Mouse (Mus musculus) testis, postnatal 10 days (tissue): ENCODE measurements around the gene Zswim7.
"Not testable (repeated sequence)": the region's sequence is repeated elsewhere in the genome, so short reads cannot be mapped to it uniquely, and the experiment has no call there.

ENCODE experiments used
- DNase-seq: peaks from one replicate; pipeline ENCODE4 v3.0.0; 2021; ENCODE audit warnings: low spot score

Gene Zswim7

DNA sequence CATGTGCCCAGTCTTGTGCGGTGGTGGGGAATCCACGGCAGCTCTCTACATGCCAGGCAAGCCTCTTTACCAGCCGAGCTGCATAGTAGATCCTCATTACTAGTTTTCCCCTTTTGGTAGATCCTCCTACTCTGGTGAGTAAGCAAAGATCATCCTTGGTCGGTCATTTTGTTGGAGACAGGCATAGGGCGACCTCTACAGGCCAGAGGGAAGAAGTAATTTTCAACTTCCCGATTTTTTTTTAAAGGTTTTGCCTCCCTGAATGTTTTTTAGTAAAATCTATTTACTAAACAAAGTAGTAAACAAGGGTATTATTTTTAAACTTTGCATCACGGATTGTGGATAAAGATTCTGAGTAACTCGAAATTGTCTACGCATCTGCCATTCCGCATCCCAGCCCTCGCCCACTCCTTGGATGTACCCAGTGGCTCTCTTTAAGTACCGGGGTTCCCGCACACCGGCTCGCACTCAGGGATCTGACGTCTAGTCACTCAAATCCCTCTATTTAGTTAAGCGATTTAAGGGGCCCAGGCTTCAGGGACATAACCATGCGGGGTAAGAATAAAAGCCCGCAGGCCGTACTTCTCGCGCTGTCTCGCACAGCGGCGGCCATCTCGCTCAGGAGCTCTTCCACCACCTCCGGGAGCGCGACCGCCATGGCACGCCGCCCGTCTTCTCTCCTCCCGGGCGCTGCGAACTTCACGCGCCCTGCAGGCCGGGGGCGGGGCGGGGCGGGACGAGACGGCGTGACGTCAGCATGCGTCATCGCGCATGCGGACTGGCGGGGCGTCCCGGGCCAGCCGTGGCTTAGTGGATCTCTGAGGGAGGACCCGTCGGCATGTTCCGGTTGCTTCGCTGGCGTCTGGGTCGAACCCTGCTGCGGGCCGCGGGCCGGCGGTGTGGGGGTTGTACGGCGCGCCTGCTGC is at the start of gene Zswim7, which contains the start of gene Ttc19:
Gene Zswim7, minus strand, starts transcription at position 701 of the 926 bp plus-strand sequence.
Gene Ttc19, plus strand, starts transcription at position 799 of the 926 bp plus-strand sequence.
- DNase-seq: peak; percentile 97

DNA sequence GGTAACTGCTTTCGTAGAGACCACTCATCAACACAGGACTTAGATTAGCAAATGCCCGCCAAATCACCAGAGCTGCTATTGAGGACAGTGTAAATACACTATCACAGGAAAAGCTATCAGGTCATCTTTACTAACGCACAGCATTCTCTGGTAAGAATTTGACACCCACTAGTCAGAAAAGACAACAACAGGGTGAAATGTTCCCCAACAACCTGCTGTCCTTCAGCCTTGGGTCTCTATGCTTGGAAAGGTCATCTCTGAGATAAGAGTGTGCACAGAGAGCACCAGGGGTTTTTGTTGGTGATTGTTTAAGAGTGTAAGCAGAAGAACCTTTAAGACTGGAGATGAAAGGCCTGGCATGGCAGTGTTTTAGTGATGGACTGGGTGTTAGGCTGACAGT is 42.5 kb upstream of the Zswim7 start:
- no peak for DNase-seq

DNA sequence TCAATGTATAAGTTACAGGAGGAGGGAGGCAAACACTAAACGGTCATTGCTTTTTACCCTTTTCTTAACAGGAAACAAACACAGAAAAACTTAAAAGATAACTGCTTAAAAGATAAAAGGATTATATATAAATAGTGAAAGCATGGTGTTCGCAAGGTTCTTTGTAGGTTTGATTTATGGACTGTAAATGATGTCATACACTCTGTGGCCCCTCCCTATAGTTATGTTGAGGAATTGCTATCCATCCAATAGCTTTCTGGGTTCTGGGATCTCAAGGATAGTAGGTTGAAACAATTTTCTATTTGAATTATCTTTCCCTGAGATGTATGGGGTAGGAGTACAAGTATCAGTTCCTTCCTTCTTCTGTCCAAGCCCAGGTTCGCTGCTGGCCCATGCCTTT is 38.9 kb upstream of the Zswim7 start:
- DNase-seq: no peak

DNA sequence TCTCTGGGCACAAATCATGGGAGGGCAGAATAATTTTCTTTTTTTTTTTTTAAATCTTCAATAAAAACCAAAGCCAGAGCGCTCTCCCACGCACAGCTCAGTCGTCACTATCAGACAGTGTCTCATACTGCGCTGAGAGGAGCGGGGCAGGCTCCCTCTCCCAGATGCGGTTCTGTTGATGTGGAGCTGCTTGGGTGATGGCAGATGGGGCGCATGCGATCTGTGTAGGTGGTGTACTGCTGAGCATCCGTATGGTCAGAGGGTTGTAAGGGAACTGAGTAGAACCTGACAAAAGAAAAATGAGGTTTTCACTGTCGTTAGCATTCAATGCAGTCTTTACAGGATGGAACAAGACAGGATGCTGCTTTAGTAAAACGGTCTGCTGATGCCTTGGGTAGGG is 36.6 kb upstream of the Zswim7 start:
- DNase-seq: no peak

DNA sequence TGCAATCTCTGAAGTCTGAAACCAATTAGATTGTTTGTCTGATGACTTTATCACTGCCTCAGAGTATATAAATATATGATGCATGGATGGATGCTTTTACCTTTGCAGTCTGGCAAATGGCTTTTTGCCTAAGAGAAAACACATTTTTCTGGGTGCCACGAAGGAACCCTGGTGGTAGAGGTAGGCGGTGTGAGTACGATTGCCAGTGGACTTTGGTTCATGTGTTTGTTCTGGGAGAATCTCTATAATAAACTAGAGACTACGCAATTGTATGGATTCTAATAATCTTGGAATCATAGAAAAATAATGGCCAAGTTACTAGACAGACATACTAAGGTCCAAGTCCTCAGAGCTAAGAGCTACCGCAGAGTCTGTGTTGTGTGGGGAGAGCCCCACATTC is 33.8 kb upstream of the Zswim7 start:
- DNase-seq: no peak

DNA sequence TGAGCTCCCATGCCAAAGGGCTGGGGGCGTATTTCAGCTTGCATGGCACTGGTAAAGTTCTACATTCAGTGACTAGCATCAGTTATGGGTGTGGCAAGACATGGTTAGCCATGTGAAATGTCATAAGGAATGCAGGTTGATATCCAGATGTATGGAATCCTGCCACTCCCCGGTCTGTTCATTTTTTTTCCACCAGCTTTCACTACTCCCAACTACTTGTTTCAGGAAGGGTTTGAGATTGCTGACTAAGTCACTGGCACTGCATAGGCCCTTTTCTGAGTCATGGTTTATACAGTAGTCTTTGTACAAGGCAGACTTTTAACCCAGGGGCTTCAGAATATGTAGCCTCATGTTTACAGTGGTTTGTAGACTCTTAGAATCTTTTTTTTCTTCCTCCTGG is 28.1 kb upstream of the Zswim7 start:
- no peak for DNase-seq

DNA sequence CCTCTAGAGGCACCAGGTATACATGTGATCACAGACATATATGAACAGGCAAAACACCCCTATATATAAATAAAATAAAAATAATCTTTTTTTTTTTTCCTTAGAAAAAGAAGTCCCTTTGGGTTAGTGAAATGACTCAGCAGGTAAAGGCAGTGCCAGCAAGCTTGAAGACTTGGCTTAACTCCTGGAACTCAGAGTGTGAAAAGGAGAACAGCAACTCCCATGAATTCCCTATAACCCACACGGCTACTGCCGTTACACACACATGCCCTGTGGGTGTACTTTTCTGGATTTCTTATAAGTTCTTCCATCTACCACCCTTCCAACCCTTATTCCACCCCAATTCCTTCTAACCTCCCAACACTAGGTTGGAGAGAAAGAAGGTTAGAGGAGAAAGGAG is 24.7 kb upstream of the Zswim7 start:
- no peak for DNase-seq

DNA sequence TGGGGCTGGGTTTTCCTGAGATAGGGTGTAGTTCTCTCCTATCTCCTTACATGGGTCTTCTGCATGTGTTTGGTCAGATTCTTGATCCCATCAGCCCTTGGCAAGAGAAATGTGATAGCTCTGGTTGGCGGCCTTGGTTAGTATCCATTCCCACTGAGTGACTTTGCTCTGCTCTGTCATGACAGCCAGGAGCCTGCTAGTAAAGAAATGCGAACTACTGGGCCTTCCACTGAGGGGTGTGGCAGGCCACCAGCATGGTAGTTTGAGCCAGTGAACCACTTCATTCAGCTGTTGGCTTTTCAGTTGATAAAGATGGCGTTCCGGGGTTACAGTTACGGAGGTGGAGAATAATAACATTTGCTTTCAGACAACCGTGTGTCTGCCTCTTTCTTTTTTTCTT is 17.7 kb upstream of the Zswim7 start:
- DNase-seq: no peak

DNA sequence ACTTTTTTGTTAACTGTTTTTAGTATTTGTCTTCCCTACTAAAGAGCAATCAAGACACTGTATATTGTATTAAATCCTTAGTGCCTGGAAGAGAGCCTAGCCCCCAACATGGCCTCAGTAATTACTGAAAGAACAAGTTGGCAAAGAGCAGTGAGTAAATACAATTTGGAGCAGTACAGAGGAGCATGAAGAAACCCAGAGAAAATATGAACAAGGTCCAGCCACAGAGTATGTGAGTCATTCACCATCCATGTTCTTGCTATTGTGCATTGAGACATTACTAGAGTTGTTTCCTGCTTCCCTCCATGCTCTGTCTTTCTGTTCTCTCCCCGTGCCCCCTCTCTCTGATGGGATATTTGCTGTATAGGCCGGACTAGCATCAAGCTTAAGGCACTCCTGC is 12.9 kb upstream of the Zswim7 start:
- no peak for DNase-seq

DNA sequence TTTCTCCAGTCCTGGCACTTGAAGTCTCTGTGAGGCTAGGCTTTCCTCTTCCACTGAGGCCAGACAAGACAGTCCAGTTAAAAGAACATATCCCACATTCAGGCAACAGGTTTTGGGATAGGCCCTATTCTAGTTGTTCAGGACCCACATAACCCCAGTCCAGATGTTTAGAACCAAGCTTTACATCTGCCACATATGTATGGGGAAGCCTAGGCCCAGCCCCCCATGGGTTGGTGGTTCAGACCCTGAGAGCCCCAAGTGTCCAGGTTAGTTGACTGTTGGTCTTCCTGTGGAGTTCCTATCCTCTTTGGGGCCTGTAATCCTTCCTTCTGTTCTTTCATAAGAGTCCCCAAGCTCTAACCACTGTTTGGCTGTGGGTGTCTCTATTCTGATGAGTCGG is 6.5 kb upstream of the Zswim7 start:
- no peak for DNase-seq

DNA sequence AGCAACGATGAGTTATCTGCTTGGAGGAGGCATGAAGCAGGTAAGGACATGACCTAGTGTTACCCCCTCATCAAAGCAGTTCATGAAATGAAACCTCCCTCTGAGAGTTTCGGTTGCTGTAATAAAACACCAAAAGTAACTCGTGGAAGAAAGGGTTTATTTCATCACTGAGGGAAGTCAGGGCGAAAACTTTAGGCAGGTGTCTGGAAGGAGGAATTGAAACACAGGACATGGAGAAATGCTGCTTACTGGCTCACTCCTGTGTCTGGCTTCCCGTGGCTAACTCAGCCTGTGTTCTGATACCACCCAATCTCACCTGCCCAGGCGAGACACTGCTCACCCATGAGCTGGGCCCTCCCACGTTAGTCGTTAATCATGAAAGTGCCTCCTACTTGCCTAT is 3.8 kb upstream of the Zswim7 start:
- DNase-seq: no peak

DNA sequence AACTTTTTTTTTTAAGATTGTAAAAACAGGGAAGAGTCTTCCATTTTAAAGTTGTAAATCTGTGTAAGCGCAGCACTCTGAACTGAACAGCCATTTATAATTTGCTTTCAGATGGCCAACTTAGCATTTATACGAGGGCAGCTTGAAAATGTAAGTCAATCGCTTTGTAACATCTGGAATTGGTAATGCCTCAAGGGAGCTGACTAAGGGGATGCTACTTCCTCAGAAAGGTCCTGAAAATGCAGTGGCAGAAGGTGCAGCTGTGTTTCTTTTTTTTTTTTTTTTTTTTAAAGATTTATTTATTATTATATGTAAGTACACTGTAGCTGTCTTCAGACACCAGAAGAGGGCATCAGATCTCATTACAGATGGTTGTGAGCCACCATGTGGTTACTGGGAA is 2.8 kb upstream of the Zswim7 start:
- DNase-seq: not testable (repeated sequence)

DNA sequence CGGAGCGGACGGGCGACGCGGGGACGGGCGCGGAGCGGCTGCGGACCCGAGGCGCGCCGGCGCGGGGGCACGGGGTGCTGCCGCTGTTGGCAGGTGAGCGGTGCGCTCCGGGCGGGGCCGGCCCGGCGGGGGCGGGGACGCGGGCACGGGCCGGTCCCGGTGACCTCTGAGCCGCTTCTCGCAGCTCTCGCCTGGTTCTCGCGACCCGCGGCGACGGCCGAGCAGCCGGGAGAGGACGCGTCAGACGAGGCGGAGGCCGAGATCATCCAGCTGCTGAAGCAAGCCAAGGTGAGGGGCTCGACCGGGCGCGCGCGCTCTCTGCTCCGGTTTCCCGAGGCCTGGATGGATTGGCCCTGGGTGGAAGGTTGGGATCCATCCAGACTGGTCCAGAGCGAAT is 424 bp upstream of the Zswim7 start:
- DNase-seq: peak; percentile 76

DNA sequence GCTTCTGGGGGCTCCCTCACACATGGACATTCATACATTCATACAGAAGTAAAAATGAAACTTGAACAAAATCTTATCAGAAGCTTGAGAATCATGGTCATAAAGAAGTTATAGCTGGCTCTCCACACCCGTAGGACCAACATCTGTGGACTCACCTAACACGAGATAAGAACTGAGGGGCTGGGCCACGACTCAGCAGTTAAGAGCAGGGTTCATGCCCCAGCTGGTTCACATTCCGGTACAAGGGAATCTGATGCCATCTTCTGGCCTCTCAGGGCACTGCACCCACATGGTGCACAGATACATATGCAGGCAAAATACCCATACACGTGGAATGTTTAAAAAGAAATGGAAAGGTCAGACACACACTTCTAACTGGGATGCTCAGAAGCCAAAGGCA is 3.1 kb downstream of the Zswim7 start:
- DNase-seq: peak; percentile 84

DNA sequence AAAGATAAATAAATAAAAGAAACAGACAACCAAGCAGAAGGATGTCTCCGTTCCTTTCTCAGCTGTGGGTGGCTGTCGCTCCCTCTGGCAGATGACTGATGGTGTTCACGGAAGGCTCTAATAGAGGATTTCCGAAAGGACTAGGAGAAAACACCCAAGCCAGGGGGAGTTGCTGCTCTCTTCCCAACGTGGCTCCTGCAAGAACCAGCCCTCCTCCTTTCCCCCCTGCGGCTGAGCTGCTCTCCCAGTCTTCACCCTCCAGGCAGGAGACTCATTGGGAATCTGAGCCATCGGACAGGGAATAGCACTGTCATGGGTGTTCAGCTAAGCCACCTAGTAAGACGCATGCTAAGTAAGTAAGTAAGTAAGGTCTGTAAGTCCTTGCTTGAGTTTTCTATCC is 4.1 kb downstream of the Zswim7 start:
- no peak for DNase-seq

DNA sequence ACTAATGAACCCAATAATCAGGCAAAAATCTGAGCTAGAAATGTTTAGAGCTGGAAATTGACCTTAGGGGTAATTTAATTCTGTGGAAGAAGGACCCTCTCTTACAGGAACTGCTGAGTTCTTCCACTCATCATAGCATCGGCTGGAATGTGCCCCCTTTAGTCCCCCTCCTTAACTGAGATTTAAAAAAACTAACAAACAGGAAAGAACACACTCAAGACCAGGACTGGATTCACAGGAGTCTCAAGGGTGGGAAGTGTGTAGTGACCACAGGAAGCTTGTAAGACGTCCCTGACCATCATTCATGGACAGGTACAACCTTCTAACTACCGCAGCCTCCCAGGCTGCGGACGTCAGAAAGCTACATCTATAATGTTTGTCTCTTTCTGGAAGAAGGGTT is 10.3 kb downstream of the Zswim7 start:
- no peak for DNase-seq

DNA sequence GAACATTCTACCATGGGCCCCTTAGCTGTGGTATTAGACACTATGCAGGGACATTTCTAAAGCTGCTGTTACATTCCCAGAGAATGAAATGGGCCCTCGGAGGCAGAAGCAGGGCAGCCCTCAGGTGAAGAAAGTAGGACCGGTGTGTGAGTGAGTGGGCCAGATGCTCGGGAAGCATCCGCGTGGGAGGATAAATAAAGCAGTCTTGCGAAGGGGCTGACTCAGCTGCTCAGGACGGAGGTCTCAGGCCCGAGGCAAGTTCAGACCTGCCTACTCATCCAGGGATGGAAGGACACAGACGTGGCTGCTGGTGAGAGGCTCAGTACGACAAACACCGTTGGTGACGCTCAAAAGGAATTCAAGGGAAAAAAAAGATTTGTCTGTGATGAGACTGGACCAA is 12.1 kb downstream of the Zswim7 start:
- DNase-seq: no peak

DNA sequence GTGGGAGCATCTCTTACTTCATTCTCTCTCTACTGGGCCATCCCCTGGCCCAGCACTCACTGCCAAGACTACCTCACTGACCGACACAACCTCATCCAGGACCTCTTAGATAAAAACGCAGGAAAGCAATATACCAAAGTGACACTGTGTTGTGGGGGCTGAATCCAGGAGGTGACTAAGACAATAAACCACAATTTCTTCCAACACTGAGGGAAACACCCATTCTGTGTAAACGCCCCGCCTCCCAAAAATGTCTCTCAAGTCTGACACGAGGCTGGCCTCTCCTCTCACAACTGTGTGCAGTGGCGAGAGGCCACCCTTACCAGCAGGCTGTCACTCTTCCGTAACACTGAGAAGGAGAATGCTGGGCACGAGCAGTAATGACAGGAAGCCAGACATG is 12.8 kb downstream of the Zswim7 start:
- no peak for DNase-seq

DNA sequence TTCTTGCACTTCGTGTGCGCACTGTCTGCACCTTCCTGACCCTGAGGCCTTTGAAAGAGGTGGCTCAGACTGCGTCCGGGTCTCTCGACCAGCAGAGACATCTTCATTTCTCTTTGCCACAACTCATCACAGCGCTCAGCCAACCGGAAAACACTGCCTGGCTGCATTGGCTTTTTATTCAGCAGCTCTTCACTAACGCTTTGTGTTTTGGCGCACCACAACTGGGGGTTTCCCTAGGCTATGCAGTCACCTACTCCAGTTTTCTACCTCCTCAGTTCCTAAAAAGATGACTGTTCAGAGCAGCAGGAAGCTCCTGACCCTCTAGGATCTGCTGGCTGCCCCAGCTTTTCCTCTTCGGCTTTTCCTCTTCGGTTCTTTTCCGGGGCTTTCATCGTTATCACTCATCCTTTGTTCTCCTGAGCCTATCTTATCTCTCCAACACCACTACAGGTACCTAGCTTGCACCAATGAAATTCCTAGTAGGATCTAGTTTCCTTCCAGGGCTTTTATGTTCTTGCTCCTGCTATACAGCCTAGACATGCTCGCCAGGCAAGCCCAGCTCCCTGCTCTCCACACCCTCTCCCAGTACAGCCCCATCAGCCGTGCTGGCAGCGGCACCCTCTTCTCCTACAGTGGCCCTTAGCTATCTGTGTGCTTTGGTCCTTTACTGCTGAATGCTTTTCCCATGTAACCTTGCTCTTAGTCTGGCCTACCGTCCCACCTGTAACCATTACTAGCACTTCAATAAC is 14.5 kb downstream of the Zswim7 start:
- no peak for DNase-seq

DNA sequence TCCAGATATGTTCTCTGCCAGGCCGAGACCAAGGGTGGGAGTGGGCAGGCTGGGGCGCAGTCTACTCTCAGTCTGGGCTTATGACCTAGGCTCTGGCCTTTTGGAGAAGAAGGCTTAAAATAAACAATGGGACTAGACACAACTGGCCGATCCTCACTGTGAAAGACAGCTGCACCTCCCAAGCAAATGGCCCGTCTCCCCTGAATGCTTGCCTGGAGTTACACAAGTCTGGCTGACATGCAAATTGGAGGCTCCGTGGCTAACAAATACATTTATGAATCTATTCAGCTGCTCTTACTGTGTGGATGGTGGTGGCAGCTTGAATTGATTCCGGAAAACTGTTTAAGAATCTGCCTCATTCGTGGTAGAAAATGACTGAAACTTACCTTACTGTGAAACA is 15.5 kb downstream of the Zswim7 start:
- no peak for DNase-seq

DNA sequence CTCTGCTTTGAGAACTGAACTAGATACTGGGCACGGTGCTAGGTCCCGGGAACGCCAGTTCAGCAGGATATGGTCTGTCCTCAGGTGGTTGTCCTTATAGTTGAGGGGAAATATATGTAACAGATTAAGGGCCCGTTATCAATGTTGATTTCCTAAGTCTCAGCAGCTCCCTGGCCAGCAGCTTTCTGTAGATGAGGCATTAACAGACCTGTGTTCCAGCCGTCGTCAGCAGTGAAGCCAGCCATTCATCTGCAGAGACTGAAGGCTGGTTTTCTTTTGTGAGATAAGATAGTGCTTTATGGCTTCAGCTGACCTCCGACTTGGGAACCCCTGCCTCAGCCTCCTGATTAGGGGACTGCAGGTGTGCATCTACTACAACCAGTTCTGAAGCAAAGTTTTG is 17.2 kb downstream of the Zswim7 start:
- no peak for DNase-seq

DNA sequence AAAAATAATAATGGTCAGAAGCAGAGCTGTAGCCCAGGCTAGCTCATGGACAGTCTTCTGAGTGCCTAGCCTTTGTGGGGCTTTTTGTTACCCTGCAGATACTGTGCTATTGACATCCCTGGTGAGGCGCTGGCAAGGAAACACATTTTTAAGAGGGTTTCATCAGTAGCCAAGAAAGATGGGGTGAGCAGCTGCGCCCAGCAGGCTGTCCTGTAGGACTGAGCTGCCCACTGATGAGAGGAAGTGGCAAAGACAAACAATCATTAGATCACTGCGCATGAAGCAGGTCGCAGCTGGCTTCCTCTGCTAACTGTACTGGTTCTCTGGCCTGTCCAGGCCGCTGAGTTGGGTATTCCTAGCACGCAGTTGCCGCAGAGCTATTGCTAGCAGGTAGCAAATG is 17.6 kb downstream of the Zswim7 start:
- DNase-seq: no peak

DNA sequence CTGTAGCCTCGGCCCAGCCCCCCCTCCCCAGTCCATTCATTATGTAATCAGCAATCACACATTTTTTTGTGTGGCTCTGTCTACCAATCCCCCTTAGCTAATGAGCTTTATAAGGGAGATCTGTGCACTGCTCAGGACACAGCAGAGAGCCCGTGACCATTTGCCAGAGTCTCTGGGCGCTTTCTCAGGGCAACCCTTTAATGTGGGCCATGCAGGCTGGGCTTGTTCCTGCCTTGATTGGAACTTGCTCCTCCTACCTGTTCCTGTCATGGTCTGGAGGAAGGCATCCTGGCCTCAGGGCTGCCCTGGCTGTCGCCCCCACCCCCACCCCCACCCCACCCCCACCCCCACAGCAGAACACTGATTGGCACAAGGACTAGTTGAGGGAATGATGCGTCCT is 22.0 kb downstream of the Zswim7 start:
- DNase-seq: no peak
